Mouse (Mus musculus) right cerebral cortex, postnatal 14 days (tissue): ENCODE results near the gene Rbpjl.

ENCODE experiments used
- DNase-seq: peaks from one replicate; pipeline ENCODE4 v3.0.0; 2022

Gene Rbpjl

GRCm38 (mm10) chr2:164402906-164403305 is at the start of gene Rbpjl:
Gene Rbpjl, plus strand, starts transcription at chr2:164403141.
- peak; percentile 76 for DNase-seq

- no peak for DNase-seq
Measured at GRCm38 (mm10) chr2:164353356-164353755, 49.6 kb upstream of the Rbpjl start.

GRCm38 (mm10) chr2:164356177-164356967 is 46.6 kb upstream of the Rbpjl start:
- DNase-seq = no peak

GRCm38 (mm10) chr2:164358373-164358772 is 44.6 kb upstream of the Rbpjl start:
- DNase-seq = no peak

- DNase-seq = no peak
Measured at GRCm38 (mm10) chr2:164359031-164359430, 43.9 kb upstream of the Rbpjl start.

GRCm38 (mm10) chr2:164359668-164360067 is 43.3 kb upstream of the Rbpjl start:
- DNase-seq = no peak

GRCm38 (mm10) chr2:164360974-164361657 is 41.8 kb upstream of the Rbpjl start:
- DNase-seq = no peak

GRCm38 (mm10) chr2:164366947-164367346 is 36.0 kb upstream of the Rbpjl start:
- no peak for DNase-seq

- DNase-seq = no peak
Measured at GRCm38 (mm10) chr2:164368620-164369105, 34.3 kb upstream of the Rbpjl start.

GRCm38 (mm10) chr2:164371371-164371770 is 31.6 kb upstream of the Rbpjl start:
- no peak for DNase-seq

GRCm38 (mm10) chr2:164372408-164373053 is 30.4 kb upstream of the Rbpjl start:
- no peak for DNase-seq

- no peak for DNase-seq
Measured at GRCm38 (mm10) chr2:164373187-164373586, 29.8 kb upstream of the Rbpjl start.

- DNase-seq = no peak
Measured at GRCm38 (mm10) chr2:164377478-164378426, 25.2 kb upstream of the Rbpjl start.

GRCm38 (mm10) chr2:164381726-164382125 is 21.2 kb upstream of the Rbpjl start:
- DNase-seq = no peak

- DNase-seq = no peak
Measured at GRCm38 (mm10) chr2:164382971-164383370, 20.0 kb upstream of the Rbpjl start.

- DNase-seq = no peak
Measured at GRCm38 (mm10) chr2:164383656-164384399, 19.1 kb upstream of the Rbpjl start.

- DNase-seq = no peak
Measured at GRCm38 (mm10) chr2:164385927-164386763, 16.8 kb upstream of the Rbpjl start.

- DNase-seq = peak; percentile 62
Measured at GRCm38 (mm10) chr2:164386953-164387352, 16.0 kb upstream of the Rbpjl start.

- DNase-seq = peak; percentile 51
Measured at GRCm38 (mm10) chr2:164389020-164389419, 13.9 kb upstream of the Rbpjl start, which contains the start of gene Slpi. Gene Slpi, minus strand, starts transcription at chr2:164389095.

GRCm38 (mm10) chr2:164389499-164389898 is 13.4 kb upstream of the Rbpjl start:
- peak; percentile 91 for DNase-seq

- no peak for DNase-seq
Measured at GRCm38 (mm10) chr2:164393126-164393525, 9.8 kb upstream of the Rbpjl start.
